Mouse (Mus musculus): ENCODE data around the gene Wdhd1. TPM values are rescaled to one million over a fixed set of nuclear protein-coding genes. Genes with fewer than 3 reads are reported as not detected.

The Wdhd1 gene
- polyA plus RNA-seq, 1 experiment from 2014 or later = 37.1 TPM

Other genes starting within 250 kb of the Wdhd1 start
- gene Gch1, start 87.4 kb downstream of the Wdhd1 start, polyA plus RNA-seq (2015; fragmentation: Nextera tagmentation; extraction: Ambion mirVana) = 0.87 and 1.0 TPM in 2 replicates
- 3.0 and 3.5 TPM in 2 replicates for gene Socs4, start 74 bp upstream of the Wdhd1 start, polyA plus RNA-seq (2015; fragmentation: Nextera tagmentation; extraction: Ambion mirVana)
- gene Mapk1ip1l, start 21.4 kb upstream of the Wdhd1 start, polyA plus RNA-seq (2015; fragmentation: Nextera tagmentation; extraction: Ambion mirVana) = 71.4 and 79.3 TPM in 2 replicates
- gene Lgals3, start 90.9 kb upstream of the Wdhd1 start, polyA plus RNA-seq (2015; fragmentation: Nextera tagmentation; extraction: Ambion mirVana) = 17.8 and 21.6 TPM in 2 replicates
- 47.2 and 48.4 TPM in 2 replicates for gene Dlgap5, start 141.6 kb upstream of the Wdhd1 start, polyA plus RNA-seq (2015; fragmentation: Nextera tagmentation; extraction: Ambion mirVana)
- gene Fbxo34, start 173.6 kb upstream of the Wdhd1 start, polyA plus RNA-seq (2015; fragmentation: Nextera tagmentation; extraction: Ambion mirVana) = 25.3 and 26.6 TPM in 2 replicates

Data from limb, embryonic 13.5 days (tissue).